In the genomic region with DNA sequence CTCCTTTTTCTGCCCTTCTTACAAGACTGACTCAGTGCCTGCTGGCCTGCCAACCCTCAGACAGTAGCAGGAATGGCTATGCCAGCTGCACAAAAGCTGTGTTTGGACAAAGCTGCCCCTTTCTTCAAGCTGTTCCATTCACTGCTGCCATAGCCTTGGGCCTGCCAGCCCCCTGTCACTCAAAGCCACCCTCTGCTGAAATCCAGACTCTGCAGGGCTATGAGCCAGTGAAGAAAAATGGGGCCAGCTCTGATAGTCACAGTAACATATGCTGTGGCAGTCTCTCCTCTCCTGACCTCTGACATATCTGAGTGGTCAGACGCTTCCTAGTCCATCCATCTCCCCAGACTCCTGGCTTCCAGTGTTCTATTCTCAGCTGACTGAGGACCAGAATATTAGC, we compare ENCODE assay signal across 9 mouse cellular contexts.
DNase-seq lines count a peak whose midpoint lies in the region; ATAC-seq lines count a peak whose summit lies in the region.
"Had no signal": no experiment of that assay in that cellular context is flagged by ENCODE, and none has a peak within 500 bp of the region (broad histone marks: within the 10 kb centered on the region; RNA-seq: fewer than 3 reads in every experiment).

No protein-coding gene starts in this region.

- H3K4me2 ChIP-seq in hindbrain, embryonic 12.5 days (replicated peaks): no peak overlapping the region
- H3K4me2 ChIP-seq: embryonic facial prominence, embryonic 12.5 days; heart, embryonic 15.5 days had no signal

- DNase-seq in adrenal gland, postnatal 36 days: peak; percentile 17 to 34
- peak; percentile 90 for DNase-seq in left cerebral cortex, postnatal 4 days
- DNase-seq in yolk sac, embryonic 10.5 days (ENCODE audit: low spot score): no peak
- DNase-seq in lung, postnatal 14 days: no peak

- no peak overlapping the region for H3K4me3 ChIP-seq in hindbrain, embryonic 12.5 days
- H3K4me3 ChIP-seq: embryonic facial prominence, embryonic 12.5 days; heart, embryonic 15.5 days had no signal

- 35% methylated on average over 1 of the region's 1 CpGs for WGBS in hindbrain, embryonic 12.5 days

- H3K9ac ChIP-seq in hindbrain, embryonic 12.5 days: no peak overlapping the region
- H3K9ac ChIP-seq: embryonic facial prominence, embryonic 12.5 days; heart, embryonic 15.5 days had no signal

- H3K36me3 ChIP-seq in hindbrain, embryonic 12.5 days: no peaks in the 10 kb centered on the region
- H3K36me3 ChIP-seq: embryonic facial prominence, embryonic 12.5 days; heart, embryonic 15.5 days had no signal

- H3K27me3 ChIP-seq in hindbrain, embryonic 12.5 days: peaks cover 10% of the 10 kb centered on the region
- H3K27me3 ChIP-seq: heart, embryonic 15.5 days had no signal

- ATAC-seq in cerebellum, adult (ENCODE audit: insufficient number of reproducible peaks, low FRiP score, low TSS enrichment): peak; percentile 73
- ATAC-seq in hindbrain, embryonic 12.5 days (ENCODE audit: low FRiP score): peak; percentile 54; the same call in 1 of the 2 replicates
- no peak for ATAC-seq in monocyte, adult 5-6 weeks (replicated peaks; ENCODE audit: insufficient number of reproducible peaks, low FRiP score, low TSS enrichment, poor library complexity, severe bottlenecking)

- H3K9me3 ChIP-seq in hindbrain, embryonic 12.5 days (replicated peaks): no peaks in the 10 kb centered on the region
- H3K9me3 ChIP-seq: embryonic facial prominence, embryonic 12.5 days; heart, embryonic 15.5 days had no signal

- peaks cover 17% of the 10 kb centered on the region for H3K4me1 ChIP-seq in hindbrain, embryonic 12.5 days

- intact Hi-C loops in left cerebral cortex, postnatal 4 days (cut with DNase I): no loop called here

- H3K27ac ChIP-seq in hindbrain, embryonic 12.5 days: peak overlapping the region; percentile 8; the same call in 1 of the 2 replicates
- H3K27ac ChIP-seq: embryonic facial prominence, embryonic 12.5 days; heart, embryonic 15.5 days had no signal

Comparison
In these comparisons a context has a peak if more than half of its experiments do, and no peak if none do; other contexts are left out.
1. DNase-seq: peak in adrenal gland, postnatal 36 days (2 of 2) and left cerebral cortex, postnatal 4 days (single experiment); none in yolk sac, embryonic 10.5 days (single experiment) and lung, postnatal 14 days (single experiment).